Mouse (Mus musculus): ENCODE measurements at regions not wholly inside any gene's neighbourhood (a gene's known extent, or its start where the extent isn't known, plus 50 kb on each side); places are given as distances from the start of the nearest gene placed in this dataset.

- TF ChIP-seq GATA4 (IDR thresholded peaks at IDR 0.05; ENCODE audit: insufficient replicate concordance, low read length), result no peak
Measured at GRCm38 (mm10) chr13:100943206-100943848, 110.1 kb upstream of the Slc30a5 start.

GRCm38 (mm10) chr13:100940791-100941190, 107.6 kb upstream of the Slc30a5 start:
- no peak for TF ChIP-seq GATA4 (IDR thresholded peaks at IDR 0.05; ENCODE audit: insufficient replicate concordance, low read length)

- no peak for TF ChIP-seq GATA4 (IDR thresholded peaks at IDR 0.05; ENCODE audit: insufficient replicate concordance, low read length)
Measured at GRCm38 (mm10) chr13:100939677-100940076, 106.5 kb upstream of the Slc30a5 start.

- no peak for TF ChIP-seq GATA4 (IDR thresholded peaks at IDR 0.05; ENCODE audit: insufficient replicate concordance, low read length)
Measured at GRCm38 (mm10) chr13:100933265-100933664, 100.0 kb upstream of the Slc30a5 start.

- no peak for TF ChIP-seq GATA4 (IDR thresholded peaks at IDR 0.05; ENCODE audit: insufficient replicate concordance, low read length)
Measured at GRCm38 (mm10) chr13:100899566-100899965, 66.3 kb upstream of the Slc30a5 start.

- TF ChIP-seq GATA4 (IDR thresholded peaks at IDR 0.05; ENCODE audit: insufficient replicate concordance, low read length), result no peak
Measured at GRCm38 (mm10) chr13:100893871-100894270, 60.6 kb upstream of the Slc30a5 start.

GRCm38 (mm10) chr13:100893096-100893495, 59.9 kb upstream of the Slc30a5 start:
- TF ChIP-seq GATA4 (IDR thresholded peaks at IDR 0.05; ENCODE audit: insufficient replicate concordance, low read length), result no peak

- TF ChIP-seq GATA4 (IDR thresholded peaks at IDR 0.05; ENCODE audit: insufficient replicate concordance, low read length), result no peak
Measured at GRCm38 (mm10) chr13:100892647-100893071, 59.4 kb upstream of the Slc30a5 start.

GRCm38 (mm10) chr13:100892204-100892603, 59.0 kb upstream of the Slc30a5 start:
- TF ChIP-seq GATA4 (IDR thresholded peaks at IDR 0.05; ENCODE audit: insufficient replicate concordance, low read length), result no peak

- no peak for TF ChIP-seq GATA4 (IDR thresholded peaks at IDR 0.05; ENCODE audit: insufficient replicate concordance, low read length)
Measured at GRCm38 (mm10) chr13:100890457-100890856, 57.2 kb upstream of the Slc30a5 start.

- no peak for TF ChIP-seq GATA4 (IDR thresholded peaks at IDR 0.05; ENCODE audit: insufficient replicate concordance, low read length)
Measured at GRCm38 (mm10) chr13:100888481-100888880, 55.3 kb upstream of the Slc30a5 start.

GRCm38 (mm10) chr13:100883711-100884110, 50.5 kb upstream of the Slc30a5 start:
- TF ChIP-seq GATA4 (IDR thresholded peaks at IDR 0.05; ENCODE audit: insufficient replicate concordance, low read length), result no peak
